Comparison of ENCODE assay signal across 18 mouse cellular contexts in genomic region chr13:81130742-81131524, GRCm38 (mm10).
DNase-seq lines count a peak whose midpoint lies in the region; ATAC-seq and TF ChIP-seq lines count a peak whose summit lies in the region.
"Had no signal": no experiment of that assay in that cellular context is flagged by ENCODE, and none has a peak within 500 bp of the region (broad histone marks: within the 10 kb centered on the region; RNA-seq: fewer than 3 reads in every experiment).

No protein-coding gene starts in this region.

- no peaks in the 10 kb centered on the region for H3K27me3 ChIP-seq in heart, embryonic 10.5 days (ENCODE audit: insufficient read depth, poor library complexity, severe bottlenecking)
- H3K27me3 ChIP-seq in intestine, postnatal 0 days (replicated peaks; ENCODE audit: control insufficient read depth, insufficient read depth, low read length): no peaks in the 10 kb centered on the region
- no peaks in the 10 kb centered on the region for H3K27me3 ChIP-seq in intestine, embryonic 16.5 days (replicated peaks; ENCODE audit: control insufficient read depth, insufficient read depth, low read length)
- H3K27me3 ChIP-seq in midbrain, embryonic 16.5 days (ENCODE audit: control insufficient read depth, insufficient read depth, low read depth, low read length): no peaks in the 10 kb centered on the region
- no peaks in the 10 kb centered on the region for H3K27me3 ChIP-seq in midbrain, embryonic 14.5 days (ENCODE audit: control insufficient read depth, insufficient read depth, low read length)
- H3K27me3 ChIP-seq: forebrain, embryonic 13.5 days; hindbrain, embryonic 13.5 days; limb, embryonic 15.5 days had no signal

- H3K9ac ChIP-seq in intestine, postnatal 0 days (ENCODE audit: low read depth, low read length): no peak overlapping the region
- H3K9ac ChIP-seq in intestine, embryonic 16.5 days (ENCODE audit: low read depth, low read length): no peak overlapping the region
- H3K9ac ChIP-seq in midbrain, embryonic 16.5 days (ENCODE audit: low read depth, low read length): no peak overlapping the region
- H3K9ac ChIP-seq in midbrain, embryonic 14.5 days (replicated peaks; ENCODE audit: low read length): no peak overlapping the region
- H3K9ac ChIP-seq: forebrain, embryonic 13.5 days; hindbrain, embryonic 13.5 days; limb, embryonic 15.5 days had no signal

- H3K36me3 ChIP-seq in heart, embryonic 10.5 days: no peaks in the 10 kb centered on the region
- H3K36me3 ChIP-seq in intestine, postnatal 0 days (ENCODE audit: control insufficient read depth, insufficient read depth): no peaks in the 10 kb centered on the region
- H3K36me3 ChIP-seq in intestine, embryonic 16.5 days (ENCODE audit: control insufficient read depth, insufficient read depth, low read length): no peaks in the 10 kb centered on the region
- H3K36me3 ChIP-seq in midbrain, embryonic 16.5 days (ENCODE audit: control insufficient read depth, insufficient read depth, low read length): no peaks in the 10 kb centered on the region
- H3K36me3 ChIP-seq in midbrain, embryonic 14.5 days (ENCODE audit: control insufficient read depth, insufficient read depth, low read length): no peaks in the 10 kb centered on the region
- H3K36me3 ChIP-seq: hindbrain, embryonic 13.5 days; limb, embryonic 15.5 days had no signal

- WGBS in heart, embryonic 10.5 days: 55% methylated on average over 4 of the region's 4 CpGs
- 54% methylated on average over 4 of the region's 4 CpGs for WGBS in intestine, postnatal 0 days
- 53% methylated on average over 4 of the region's 4 CpGs for WGBS in intestine, embryonic 16.5 days
- 73% methylated on average over 4 of the region's 4 CpGs for WGBS in midbrain, embryonic 16.5 days
- 66% methylated on average over 4 of the region's 4 CpGs for WGBS in midbrain, embryonic 14.5 days

- no peak overlapping the region for H3K4me2 ChIP-seq in intestine, postnatal 0 days (replicated peaks; ENCODE audit: low read depth)
- no peak overlapping the region for H3K4me2 ChIP-seq in intestine, embryonic 16.5 days (ENCODE audit: low read depth, low read length)
- H3K4me2 ChIP-seq in midbrain, embryonic 16.5 days (ENCODE audit: low read length): no peak overlapping the region
- no peak overlapping the region for H3K4me2 ChIP-seq in midbrain, embryonic 14.5 days (ENCODE audit: low read length)
- H3K4me2 ChIP-seq: forebrain, embryonic 13.5 days; hindbrain, embryonic 13.5 days; limb, embryonic 15.5 days had no signal

- 0 out of 2 replicates have a peak, but pooled peaks have one; percentile 2 for TF ChIP-seq CTCF in intestine, postnatal 0 days (IDR thresholded peaks at IDR 0.05; ENCODE audit: low read depth)

- peak overlapping the region; percentile 81 for H3K27ac ChIP-seq in heart, embryonic 10.5 days
- H3K27ac ChIP-seq in intestine, postnatal 0 days (ENCODE audit: low read depth, low read length): no peak overlapping the region
- no peak overlapping the region for H3K27ac ChIP-seq in intestine, embryonic 16.5 days (ENCODE audit: low read length)
- H3K27ac ChIP-seq in midbrain, embryonic 16.5 days (ENCODE audit: low read length): no peak overlapping the region
- H3K27ac ChIP-seq in midbrain, embryonic 14.5 days (replicated peaks; ENCODE audit: low read depth, low read length): no peak overlapping the region
- H3K27ac ChIP-seq: forebrain, embryonic 13.5 days; hindbrain, embryonic 13.5 days; limb, embryonic 15.5 days had no signal

- no peak for DNase-seq in heart, embryonic 10.5 days (ENCODE audit: low spot score)
- no peak for DNase-seq in heart, postnatal 10 days
- no peak for DNase-seq in midbrain, embryonic 14.5 days
- DNase-seq in right cerebral cortex, postnatal 10 days (ENCODE audit: low spot score in 2 of 2): no peak
- no peak for DNase-seq in left cerebral cortex, adult 8-10 months (ENCODE audit: low spot score in 2 of 2)
- DNase-seq: adrenal gland, adult 8-10 months; cerebellum, postnatal 25 days; gastrocnemius, postnatal 36 days; kidney, postnatal 14 days; lung, postnatal 14 days; retina, postnatal 1 day; thymus, postnatal 4 days had no signal

- no peak overlapping the region for H3K4me3 ChIP-seq in heart, embryonic 10.5 days
- no peak overlapping the region for H3K4me3 ChIP-seq in intestine, postnatal 0 days (ENCODE audit: low read depth, low read length)
- no peak overlapping the region for H3K4me3 ChIP-seq in intestine, embryonic 16.5 days (ENCODE audit: low read length)
- H3K4me3 ChIP-seq in midbrain, embryonic 16.5 days (ENCODE audit: low read depth, low read length): no peak overlapping the region
- H3K4me3 ChIP-seq in midbrain, embryonic 14.5 days (replicated peaks; ENCODE audit: low read depth, low read length): no peak overlapping the region
- H3K4me3 ChIP-seq: forebrain, embryonic 13.5 days; hindbrain, embryonic 13.5 days; limb, embryonic 15.5 days had no signal

- H3K9me3 ChIP-seq in heart, embryonic 10.5 days: no peaks in the 10 kb centered on the region
- H3K9me3 ChIP-seq in intestine, postnatal 0 days (ENCODE audit: control insufficient read depth): no peaks in the 10 kb centered on the region
- no peaks in the 10 kb centered on the region for H3K9me3 ChIP-seq in intestine, embryonic 16.5 days (ENCODE audit: control insufficient read depth, low read length)
- no peaks in the 10 kb centered on the region for H3K9me3 ChIP-seq in midbrain, embryonic 16.5 days (replicated peaks; ENCODE audit: control insufficient read depth, low read length, poor library complexity, severe bottlenecking)
- no peaks in the 10 kb centered on the region for H3K9me3 ChIP-seq in midbrain, embryonic 14.5 days (ENCODE audit: control insufficient read depth, low read length)
- H3K9me3 ChIP-seq: forebrain, embryonic 13.5 days; hindbrain, embryonic 13.5 days; limb, embryonic 15.5 days had no signal

- intact Hi-C loops in heart, postnatal 10 days (cut with DNase I): loop anchor here (5.0 to 10.0 kb wide), 3 partner anchors 144 to 654 kb away; partner anchors contain the start of genes Arrdc3 and Cetn3

- H3K4me1 ChIP-seq in heart, embryonic 10.5 days: peaks cover 39% of the 10 kb centered on the region
- peaks cover 22% of the 10 kb centered on the region for H3K4me1 ChIP-seq in intestine, postnatal 0 days (replicated peaks; ENCODE audit: control insufficient read depth, insufficient read depth, low read length)
- peaks cover 11% of the 10 kb centered on the region; the same call in 1 of the 2 replicates for H3K4me1 ChIP-seq in intestine, embryonic 16.5 days (ENCODE audit: control insufficient read depth, insufficient read depth, low read length)
- no peaks in the 10 kb centered on the region for H3K4me1 ChIP-seq in midbrain, embryonic 16.5 days (ENCODE audit: control insufficient read depth, insufficient read depth, low read length)
- no peaks in the 10 kb centered on the region for H3K4me1 ChIP-seq in midbrain, embryonic 14.5 days (ENCODE audit: control insufficient read depth, insufficient read depth, low read length)

- ATAC-seq in intestine, postnatal 0 days: no peak
- no peak for ATAC-seq in intestine, embryonic 16.5 days
- peak; percentile 52; the same call in 1 of the 2 replicates for ATAC-seq in midbrain, embryonic 16.5 days
- ATAC-seq in midbrain, embryonic 14.5 days (ENCODE audit: low FRiP score, low TSS enrichment): no peak
- ATAC-seq: forebrain, embryonic 13.5 days had no signal
